Mouse (Mus musculus): ENCODE data around the gene Eaf1.

DNA sequence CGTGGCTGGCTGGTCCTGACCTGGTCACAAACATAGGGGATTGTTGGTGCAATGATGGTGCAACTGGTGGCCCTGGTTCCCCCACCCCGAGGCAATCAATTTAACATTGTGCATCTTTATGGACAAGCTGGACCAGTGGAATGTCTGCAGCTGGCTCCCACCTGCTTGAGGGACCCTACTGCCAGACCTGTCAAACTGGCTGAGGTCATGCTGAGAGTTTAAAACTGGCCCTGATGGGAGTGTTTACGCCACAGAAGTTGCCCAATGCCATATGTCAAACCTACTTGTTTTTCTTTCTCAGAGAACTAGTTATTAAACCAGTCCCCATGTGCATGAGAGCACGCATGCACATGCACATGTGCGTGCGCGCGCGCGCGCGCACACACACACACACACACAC, 36.2 kb upstream of the Eaf1 start:
- TF ChIP-seq CTCF (IDR thresholded peaks at IDR 0.05; ENCODE audit: low read depth) = no peak
- no peak for TF ChIP-seq EP300 (IDR thresholded peaks at IDR 0.05; ENCODE audit: low read depth)

Measured in liver, postnatal 0 days (tissue).